Mouse (Mus musculus) ES-E14 (cell line): ENCODE data around the gene Rpl36. TPM values are rescaled to one million over a fixed set of nuclear protein-coding genes. Genes with fewer than 3 reads are reported as not detected.

Experiments used
- DNase-seq: peaks from one replicate; pipeline ENCODE4 v3.0.0-alpha.2; 2013; ENCODE audit warnings: low read depth, low spot score
- H3K27ac ChIP-seq: 2 replicates; pipeline ENCODE4 v1.5.1; 2012; ENCODE audit warnings: low read depth, mild to moderate bottlenecking, low read length, moderate library complexity, mixed read lengths; ENCODE audit not compliant: poor library complexity, insufficient read depth, severe bottlenecking
- H3K36me3 ChIP-seq: 2 replicates; pipeline ENCODE4 v1.6.1; 2012; ENCODE audit warnings: mild to moderate bottlenecking, low read length, moderate library complexity, mixed read lengths; ENCODE audit not compliant: control insufficient read depth, poor library complexity, insufficient read depth, severe bottlenecking
- H3K4me1 ChIP-seq, 2 experiments: fragments of 150-350 bp in 1 of 2; sonication (generic) in 1 of 2; 2 replicates each; pipeline ENCODE4 v1.6.1; 2012; ENCODE audit warnings: low read length in 2 of 2, mild to moderate bottlenecking in 1 of 2, mixed read lengths in 1 of 2; ENCODE audit not compliant: control insufficient read depth in 2 of 2, insufficient read depth in 2 of 2, poor library complexity in 1 of 2
- H3K4me3 ChIP-seq, 2 experiments: fragments of 150-350 bp in 1 of 2; sonication (generic) in 1 of 2; 2 replicates each; pipeline ENCODE4 v1.5.1; 2012; ENCODE audit warnings: low read length in 2 of 2, low read depth in 1 of 2, mild to moderate bottlenecking in 1 of 2, mixed read lengths in 1 of 2; ENCODE audit not compliant: insufficient read depth in 1 of 2, poor library complexity in 1 of 2, severe bottlenecking in 1 of 2
- H3K9ac ChIP-seq: 2 replicates; pipeline ENCODE4 v1.6.1; 2012; ENCODE audit warnings: low read depth, mild to moderate bottlenecking, low read length, mixed read lengths; ENCODE audit not compliant: poor library complexity, insufficient read depth, severe bottlenecking
- H3K9me3 ChIP-seq: fragments of 150-350 bp; sonication (generic); 2 replicates; pipeline ENCODE4 v1.6.1; 2012; ENCODE audit warnings: low read depth, mild to moderate bottlenecking, low read length; ENCODE audit not compliant: control insufficient read depth, insufficient read depth
- CHD2 ChIP-seq: IDR thresholded peaks from 2 replicates; pipeline ENCODE4 v1.6.1; 2014; ENCODE audit warnings: mild to moderate bottlenecking, low read depth, low read length, inconsistent platforms
- HCFC1 ChIP-seq: IDR thresholded peaks from 2 replicates; pipeline ENCODE4 v1.6.1; 2012; ENCODE audit warnings: low read length, inconsistent platforms, borderline replicate concordance; ENCODE audit not compliant: insufficient read depth
- MAFK ChIP-seq: IDR thresholded peaks from 2 replicates; pipeline ENCODE4 v1.6.1; 2014; ENCODE audit warnings: mild to moderate bottlenecking, low read depth, low read length, inconsistent platforms; ENCODE audit not compliant: insufficient read depth
- ZC3H11A ChIP-seq: IDR thresholded peaks from 2 replicates; pipeline ENCODE4 v1.6.1; 2012; ENCODE audit warnings: low read depth, mild to moderate bottlenecking, inconsistent platforms, low read length, borderline replicate concordance
- ZNF384 ChIP-seq: IDR thresholded peaks from 2 replicates; pipeline ENCODE4 v1.6.1; 2012; ENCODE audit warnings: low read depth, low read length, inconsistent platforms
- in situ Hi-C, 2 experiments: fragments of 600-800 bp; cut with MboI; formaldehyde crosslinking; loops; one replicate each; pipeline ENCODE4 v1.15.1; 2025; ENCODE audit warnings: low sequenced_read_pairs in 2 of 2, inconsistent platforms in 1 of 2; ENCODE audit not compliant: unreplicated experiment in 2 of 2
- total RNA-seq: library from RNA; depleted of rRNA; stranded (reverse); fragments of 300-350 nt; gene quantifications from 2 replicates; pipeline ENCODE4 v1.2.3, GENCODE M21; 2012

The Rpl36 gene
- total RNA-seq, 1 experiment, result 3,972 TPM

GRCm38 (mm10) chr17:56605431-56605830, 7.8 kb upstream of the Rpl36 start:
- Histone ChIP-seq H3K36me3 (peaks cover 67% of the 10 kb centered on the region), H3K27ac (no peak overlapping the region), H3K4me1 (peaks cover 2 to 8% of the 10 kb centered on the region in 2 experiments; a peak in 3 of 4 replicates), H3K9me3 (no peaks in the 10 kb centered on the region), H3K4me3 (no peak overlapping the region), H3K9ac (no peak overlapping the region)
- TF ChIP-seq MAFK (no peak), HCFC1 (no peak), ZNF384 (no peak), CHD2 (no peak)
- DNase-seq, result no peak
- in situ Hi-C loops, result no loop called here

GRCm38 (mm10) chr17:56607521-56608062, 5.6 kb upstream of the Rpl36 start:
- Histone ChIP-seq H3K9me3 (no peaks in the 10 kb centered on the region), H3K9ac (no peak overlapping the region), H3K4me3 (no peak overlapping the region), H3K27ac (no peak overlapping the region), H3K36me3 (peaks cover 48% of the 10 kb centered on the region), H3K4me1 (peaks cover 5 to 10% of the 10 kb centered on the region in 2 experiments)
- TF ChIP-seq MAFK (no peak), ZNF384 (no peak), CHD2 (no peak), ZC3H11A (no peak), HCFC1 (no peak)
- in situ Hi-C loops, result no loop called here
- no peak for DNase-seq

- no peak for TF ChIP-seq ZNF384
- in situ Hi-C loops, result no loop called here
- Histone ChIP-seq H3K4me3 (peak overlapping the region; percentile 74 to 79; a peak in 3 of 4 replicates), H3K36me3 (peaks cover 40% of the 10 kb centered on the region), H3K9me3 (no peaks in the 10 kb centered on the region), H3K4me1 (peaks cover 7 to 10% of the 10 kb centered on the region in 2 experiments), H3K27ac (no peak overlapping the region), H3K9ac (peak overlapping the region; percentile 88)
- DNase-seq, result no peak
These were observed 4.5 kb upstream of the Rpl36 start for GRCm38 (mm10) chr17:56608699-56609098.

GRCm38 (mm10) chr17:56609452-56610171, 3.6 kb upstream of the Rpl36 start, which contains the start of gene 2410015M20Rik:
TSS of gene 2410015M20Rik (minus strand) at chr17:56609771.
- DNase-seq, result peak; percentile 98
- in situ Hi-C loops, result no loop called here
- peaks cover 7 to 13% of the 10 kb centered on the region in 2 experiments for H3K4me1 ChIP-seq
- H3K27ac ChIP-seq, result peak within 1 kb of the TSS; percentile 62; the same call in 1 of the 2 replicates
- H3K9ac ChIP-seq, result peak within 1 kb of the TSS; percentile 88
- peak within 1 kb of the TSS; percentile 74 to 79 for H3K4me3 ChIP-seq
- H3K36me3 ChIP-seq, result peaks cover 40% of the 10 kb centered on the region
- TF ChIP-seq ZC3H11A, result no peak
- no peak for TF ChIP-seq MAFK
- TF ChIP-seq ZNF384, result no peak
- TF ChIP-seq HCFC1, result peak; percentile 95
- no peaks in the 10 kb centered on the region for H3K9me3 ChIP-seq

- Histone ChIP-seq H3K9me3 (no peaks in the 10 kb centered on the region), H3K36me3 (peaks cover 40% of the 10 kb centered on the region), H3K27ac (no peak overlapping the region), H3K9ac (peak overlapping the region; percentile 34; the same call in 1 of the 2 replicates), H3K4me3 (peak overlapping the region in 1 of 2 experiments; percentile 95; a peak in 1 of 4 replicates), H3K4me1 (peaks cover 7 to 20% of the 10 kb centered on the region in 2 experiments)
- TF ChIP-seq MAFK (no peak), CHD2 (no peak), HCFC1 (no peak), ZC3H11A (no peak), ZNF384 (no peak)
- DNase-seq, result no peak
- in situ Hi-C loops, result no loop called here
These were observed 1.9 kb upstream of the Rpl36 start for GRCm38 (mm10) chr17:56611323-56611722.
